Mouse (Mus musculus): ENCODE measurements around the gene Mob3b.

Gene Mob3b

DNA sequence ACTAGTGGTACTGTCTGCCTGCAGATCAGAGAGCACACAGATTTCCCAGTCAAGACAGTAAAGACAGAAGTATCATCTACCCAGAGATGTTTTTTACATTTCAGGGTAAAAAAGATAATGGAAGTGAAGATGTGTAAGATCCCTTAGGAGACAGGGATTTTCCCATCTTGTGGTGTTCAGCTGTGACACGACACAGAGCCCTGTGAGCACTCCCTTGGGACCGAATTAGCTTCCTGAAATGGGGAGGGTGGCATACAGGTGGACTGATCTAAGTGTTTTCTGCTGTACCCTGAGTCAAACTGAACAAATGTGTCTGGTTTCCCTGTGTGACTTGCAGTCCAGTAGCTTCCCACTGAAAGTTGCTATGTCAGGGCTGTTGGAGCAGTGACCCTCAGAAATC lies 42.3 kb downstream of the Mob3b start:
- no peak for DNase-seq (ENCODE audit: low spot score)

GRCm38 (mm10) chr4:35113516-35114248 lies 43.6 kb downstream of the Mob3b start:
- DNase-seq (ENCODE audit: low spot score), result no peak

- no peak for DNase-seq (ENCODE audit: low spot score)
These were observed 44.8 kb downstream of the Mob3b start for GRCm38 (mm10) chr4:35112452-35112851.

DNA sequence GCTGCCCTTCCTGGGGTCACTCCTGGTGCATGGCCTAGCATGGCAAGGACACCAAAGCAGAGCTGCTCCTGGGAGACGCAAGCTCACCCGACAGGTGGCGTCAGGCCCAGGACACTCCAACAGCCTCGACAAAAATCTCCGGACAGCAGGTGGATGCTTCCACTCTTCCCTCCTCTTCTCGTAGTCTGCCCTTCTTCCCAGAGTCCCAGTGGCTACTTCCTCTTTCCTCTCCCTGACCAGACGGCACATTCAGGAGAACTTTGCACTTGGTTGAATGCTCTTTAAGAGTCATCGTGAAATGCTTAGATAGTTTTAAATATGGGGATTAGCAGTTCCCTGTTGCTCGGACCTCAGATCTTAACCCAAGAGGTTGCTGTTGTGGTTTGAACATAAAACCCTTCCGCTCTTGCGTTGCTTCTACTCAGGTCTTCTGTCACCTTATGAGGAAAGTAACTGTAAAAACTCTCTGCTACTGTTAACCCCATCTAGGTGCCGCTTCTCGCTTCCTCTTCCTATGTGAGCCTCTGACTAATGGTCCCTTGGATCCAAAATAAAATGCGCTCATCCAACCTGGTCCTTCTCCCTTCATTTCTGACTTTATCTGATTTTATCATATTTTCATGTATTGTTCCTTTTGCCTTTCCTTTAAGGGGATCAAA lies 52.0 kb downstream of the Mob3b start:
- DNase-seq (ENCODE audit: low spot score), result no peak

GRCm38 (mm10) chr4:35101201-35101600 lies 56.1 kb downstream of the Mob3b start:
- DNase-seq (ENCODE audit: low spot score), result no peak

- DNase-seq (ENCODE audit: low spot score), result peak; percentile 90
These were observed 57.2 kb downstream of the Mob3b start for GRCm38 (mm10) chr4:35099865-35100780.

DNA sequence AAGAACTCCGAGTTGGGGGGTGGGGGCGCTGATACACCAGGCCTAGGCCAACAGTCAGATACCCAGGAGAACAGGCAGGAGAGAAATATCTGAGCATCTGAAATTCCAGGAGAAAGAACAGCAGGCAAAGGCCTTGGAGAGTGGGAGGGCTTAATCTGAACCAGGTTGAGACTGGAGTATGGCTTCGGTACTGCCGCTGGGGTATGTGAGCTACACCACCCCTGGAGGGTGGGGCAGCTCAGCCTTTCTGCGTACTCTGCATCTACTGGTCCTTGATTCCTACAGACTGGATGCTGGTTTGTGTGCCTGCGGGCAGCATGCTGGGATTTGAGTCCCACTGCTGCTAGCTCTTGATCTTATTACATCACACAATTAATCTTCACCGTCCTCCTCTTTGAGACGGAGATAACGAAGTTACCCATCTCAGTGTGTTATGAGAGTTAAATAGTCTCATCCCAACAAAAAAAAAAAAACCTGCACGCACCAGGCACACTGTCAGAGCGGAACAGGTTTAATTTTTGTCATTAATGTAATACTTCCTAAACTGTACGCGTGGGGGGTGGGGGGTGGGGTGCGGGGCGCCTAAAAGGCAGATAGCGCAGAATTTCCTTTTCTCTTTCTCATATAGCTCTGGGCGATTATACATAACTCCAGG lies 57.9 kb downstream of the Mob3b start:
- DNase-seq (ENCODE audit: low spot score), result no peak

- no peak for DNase-seq (ENCODE audit: low spot score)
These were observed 58.7 kb downstream of the Mob3b start for GRCm38 (mm10) chr4:35098552-35098951.

- DNase-seq (ENCODE audit: low spot score), result peak; percentile 69
These were observed 60.8 kb downstream of the Mob3b start for GRCm38 (mm10) chr4:35096226-35097175.

- DNase-seq (ENCODE audit: low spot score), result no peak
These were observed 64.8 kb downstream of the Mob3b start for GRCm38 (mm10) chr4:35092457-35092856.

DNA sequence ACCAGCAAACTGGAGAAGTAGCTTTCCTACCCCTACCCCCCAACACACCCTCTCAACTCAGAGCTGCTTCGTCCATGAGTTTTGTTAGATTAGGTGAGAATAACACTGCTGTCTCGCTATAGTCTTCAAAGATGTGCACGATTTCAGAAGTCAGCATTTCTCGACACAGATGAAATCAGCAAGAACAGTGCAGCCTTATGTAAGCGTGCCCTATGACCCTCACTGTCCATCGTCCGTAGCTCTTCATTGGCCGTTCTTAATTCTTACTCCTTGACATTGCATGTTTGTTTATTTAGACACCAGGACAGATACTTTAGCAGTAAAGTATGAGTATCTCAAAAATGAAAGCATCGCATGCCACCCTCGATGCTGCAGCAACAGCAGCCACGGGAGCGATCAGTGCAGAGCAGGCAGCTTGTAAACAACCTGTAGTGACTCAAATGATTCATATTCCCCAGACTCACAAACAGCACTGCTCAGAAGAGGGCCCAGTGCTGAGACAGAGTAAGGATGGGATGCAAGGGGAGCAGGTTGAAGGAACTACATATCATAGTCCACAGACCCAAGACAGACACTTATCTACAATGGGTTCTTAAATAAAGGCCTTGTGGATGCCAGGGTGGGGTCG lies 66.0 kb downstream of the Mob3b start:
- DNase-seq (ENCODE audit: low spot score), result no peak

DNA sequence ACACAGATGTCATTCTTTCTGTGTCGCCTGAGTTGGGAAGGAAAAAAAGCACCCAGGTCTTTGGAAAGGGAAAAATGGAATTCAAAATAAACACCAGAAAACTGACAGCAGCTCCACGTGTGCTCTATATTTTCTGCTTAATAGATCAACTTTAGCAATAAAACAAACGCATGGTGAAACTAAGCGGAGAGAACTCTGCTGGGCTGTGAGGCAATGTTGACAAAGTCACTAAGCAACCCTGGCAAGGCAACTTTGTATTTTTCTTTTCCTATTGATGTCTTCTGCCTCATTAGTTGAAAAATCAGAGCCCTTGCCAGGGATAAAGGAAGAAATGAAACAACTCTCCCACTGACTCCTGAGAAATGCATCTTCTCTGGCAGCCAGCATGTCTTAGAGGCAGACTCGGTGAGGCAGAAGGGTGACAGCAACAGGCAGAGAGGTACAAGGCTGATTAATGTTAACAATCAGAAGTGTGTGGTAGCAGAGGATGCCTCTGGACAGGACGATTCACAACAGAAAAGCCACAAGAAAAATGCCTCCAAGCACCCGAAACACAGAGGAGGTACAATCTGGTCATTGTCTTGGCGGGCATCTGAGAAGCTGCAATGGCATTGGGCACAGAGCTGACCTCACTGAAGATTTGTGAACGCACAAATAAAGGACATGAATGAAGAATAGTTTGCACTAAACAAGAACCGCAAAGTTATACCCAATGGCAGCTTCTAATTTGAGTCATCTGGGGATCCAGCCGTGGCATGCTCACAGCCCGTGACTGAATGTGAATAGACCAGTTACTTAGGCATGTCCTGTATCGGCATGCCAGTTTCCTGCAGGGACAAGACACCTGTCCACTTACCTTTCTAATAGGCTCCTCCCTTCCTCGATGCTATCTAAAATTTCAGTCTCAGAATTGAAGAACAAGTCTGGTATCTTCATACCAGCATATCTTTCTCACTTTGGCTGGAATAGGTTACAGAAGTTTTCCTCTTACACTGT lies 67.7 kb downstream of the Mob3b start:
- peak; percentile 73 for DNase-seq (ENCODE audit: low spot score)

DNA sequence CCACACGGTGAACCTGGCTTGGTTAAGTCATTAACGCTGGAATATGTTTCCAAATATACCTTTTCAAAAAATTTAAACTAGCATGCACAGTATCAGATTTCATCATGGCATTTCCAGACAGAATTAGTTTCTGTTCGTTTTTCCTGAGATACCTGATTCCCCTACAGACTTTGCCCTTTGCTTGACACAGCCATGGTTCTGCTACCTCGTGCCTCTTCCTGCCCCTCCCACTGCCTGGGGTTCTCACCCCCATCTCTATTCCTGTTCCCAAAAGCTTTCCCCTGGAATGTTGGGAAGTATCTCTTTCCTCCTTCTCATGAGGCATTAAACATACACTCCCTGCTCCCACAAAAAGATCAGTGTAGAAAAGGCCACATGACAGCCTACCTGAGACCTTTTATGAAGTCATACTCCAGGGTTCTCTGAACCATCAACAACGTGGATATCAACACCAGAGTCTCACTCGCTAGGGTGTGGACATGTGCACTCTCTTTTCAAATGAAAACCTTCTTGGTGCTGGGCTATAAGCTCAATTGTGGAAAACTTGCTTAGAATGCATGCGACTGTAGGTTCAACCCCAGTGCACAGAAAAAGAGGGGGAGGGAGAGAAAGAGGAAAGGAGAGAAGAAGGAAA lies 71.1 kb downstream of the Mob3b start:
- no peak for DNase-seq (ENCODE audit: low spot score)

- no peak for DNase-seq (ENCODE audit: low spot score)
These were observed 73.2 kb downstream of the Mob3b start for GRCm38 (mm10) chr4:35084060-35084459.

DNA sequence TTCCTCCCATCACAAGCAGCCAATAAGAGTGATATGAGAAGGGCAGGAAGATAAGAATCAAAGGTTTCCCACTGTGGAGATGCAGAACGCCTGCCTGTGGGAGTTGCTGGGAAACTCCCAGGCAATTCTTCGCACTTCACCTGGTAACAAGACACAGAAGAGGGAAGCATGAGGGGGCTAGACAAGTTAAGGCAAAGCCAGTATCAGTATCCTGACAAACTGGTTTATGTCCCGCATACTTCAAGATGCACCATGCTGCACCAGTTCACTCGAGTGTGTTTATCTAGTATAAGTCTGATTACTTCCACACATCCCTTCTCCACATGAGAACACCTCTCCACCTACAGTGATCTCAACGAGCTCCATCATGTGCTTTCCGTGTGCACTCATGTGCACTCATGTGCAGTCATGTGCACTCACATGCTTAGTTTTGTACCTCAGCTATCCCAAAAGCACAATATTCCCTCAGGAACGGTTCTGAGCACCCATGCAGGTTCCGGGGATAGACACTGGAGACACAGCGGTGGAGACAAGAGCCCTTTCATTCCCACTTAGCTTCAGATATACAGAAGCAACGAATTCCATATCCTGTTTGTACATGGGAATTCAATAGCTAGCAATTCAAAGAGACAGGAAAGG lies 74.7 kb downstream of the Mob3b start:
- no peak for DNase-seq (ENCODE audit: low spot score)

DNA sequence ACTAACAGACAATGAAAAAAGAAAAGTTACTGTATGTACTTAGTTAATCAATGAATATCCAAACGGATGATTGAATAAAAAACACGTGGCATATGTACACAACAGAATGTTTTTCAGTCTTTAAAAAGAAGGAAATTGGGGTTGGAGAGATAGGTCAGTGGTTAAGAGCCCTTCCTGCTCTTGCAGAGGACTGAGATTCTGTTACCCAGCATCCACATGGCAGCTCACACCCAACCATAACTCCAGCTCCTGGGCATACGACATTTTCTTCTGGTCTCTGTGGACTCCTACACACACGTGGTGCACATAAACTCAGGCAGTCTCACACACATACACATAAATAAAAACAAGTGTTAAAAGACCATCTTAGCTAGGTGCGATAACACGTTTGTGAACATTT lies 77.0 kb downstream of the Mob3b start:
- no peak for DNase-seq (ENCODE audit: low spot score)

GRCm38 (mm10) chr4:35068739-35069138 lies 88.5 kb downstream of the Mob3b start:
- peak; percentile 32 for DNase-seq (ENCODE audit: low spot score)

GRCm38 (mm10) chr4:35066163-35066562 lies 91.1 kb downstream of the Mob3b start:
- no peak for DNase-seq (ENCODE audit: low spot score)
